Mouse (Mus musculus) erythroblast, embryonic 14.5 days (primary cell): Measurements from ENCODE around the gene Fgfr2.

Source experiments
- GATA1 ChIP-seq: IDR thresholded peaks from 2 replicates; pipeline ENCODE4 v1.6.1; 2012; ENCODE audit warnings: low read length, inconsistent platforms, mixed read lengths
- TAL1 ChIP-seq: IDR thresholded peaks from 3 replicates; pipeline ENCODE4 v1.6.1; 2012; ENCODE audit warnings: low read length, inconsistent platforms, mixed read lengths

DNA sequence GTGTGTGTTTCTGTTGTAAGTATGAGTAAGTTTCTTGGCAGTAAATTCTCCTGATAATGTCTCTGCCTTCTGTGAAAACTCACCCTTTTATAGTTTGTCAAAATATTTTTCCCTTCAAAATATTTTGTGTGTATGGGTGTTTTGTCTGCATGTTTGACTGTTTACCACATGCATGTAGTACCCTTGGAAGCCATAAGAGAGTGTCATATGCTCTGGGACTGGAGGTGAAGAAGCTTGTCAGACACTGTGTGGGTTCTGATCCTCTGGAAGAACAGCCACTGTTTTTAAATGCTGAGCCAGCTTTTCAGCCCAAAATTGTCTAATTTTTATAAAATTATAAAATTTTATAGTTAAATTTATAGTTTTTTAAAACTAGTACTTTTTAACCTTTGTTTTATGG is 188.4 kb downstream of the Fgfr2 start:
- TF ChIP-seq GATA1 = no peak
- TF ChIP-seq TAL1 = no peak
